Mouse (Mus musculus) megakaryocyte, embryonic 14.5 days (primary cell): ENCODE measurements around the gene Ncbp2.

Experiments
- FLI1 ChIP-seq: IDR thresholded peaks from 2 replicates; pipeline ENCODE4 v1.6.1; 2012; ENCODE audit warnings: low read length, inconsistent platforms, mixed read lengths
- GATA1 ChIP-seq: IDR thresholded peaks from 3 replicates; pipeline ENCODE4 v1.6.1; 2012; ENCODE audit warnings: mixed read lengths, low read length, inconsistent platforms, borderline replicate concordance

- no peak for TF ChIP-seq FLI1
- TF ChIP-seq GATA1, result no peak
These were observed 14.9 kb downstream of the Ncbp2 start for GRCm38 (mm10) chr16:31963224-31963623.
